Mouse (Mus musculus): ENCODE results near the gene Myf6. TPM values are rescaled to one million over a fixed set of nuclear protein-coding genes. Genes with fewer than 3 reads are reported as not detected.

The Myf6 gene
- polyA plus RNA-seq (2016; fragmentation: Nextera tagmentation; extraction: Ambion mirVana), result 0.19 TPM in 1 of 2 replicates, not detected in the other

- no peaks in the 10 kb centered on the region for H3K36me3 ChIP-seq
- no peak for DNase-seq (ENCODE audit: low spot score)
- H3K4me3 ChIP-seq, result peak within 1 kb of the TSS; percentile 30; the same call in 1 of the 2 replicates
- no peaks in the 10 kb centered on the region for H3K9me3 ChIP-seq (replicated peaks)
- peaks cover 18% of the 10 kb centered on the region for H3K4me1 ChIP-seq
- 87% methylated on average over 6 of the region's 6 CpGs for WGBS
- H3K27ac ChIP-seq, result 0 out of 2 replicates have a peak within 1 kb of the TSS, but pooled peaks have one; percentile 17
- peaks cover 10% of the 10 kb centered on the region for H3K27me3 ChIP-seq (ENCODE audit: low read depth, poor library complexity, severe bottlenecking)
These were observed at the start of gene Myf6 for GRCm38 (mm10) chr10:107494568-107494967. Gene Myf6 (minus strand): TSS chr10:107494737.

- DNase-seq (ENCODE audit: low spot score), result no peak
- 38% methylated on average over 1 of the region's 1 CpGs for WGBS
- H3K27ac ChIP-seq, result no peak overlapping the region
- H3K36me3 ChIP-seq, result no peaks in the 10 kb centered on the region
- no peaks in the 10 kb centered on the region for H3K9me3 ChIP-seq (replicated peaks)
- H3K4me3 ChIP-seq, result no peak overlapping the region
- H3K27me3 ChIP-seq (ENCODE audit: low read depth, poor library complexity, severe bottlenecking), result no peaks in the 10 kb centered on the region
- H3K4me1 ChIP-seq, result 0 out of 2 replicates have a peak, but pooled peaks cover 3% of the 10 kb centered on the region
These were observed 48.5 kb upstream of the Myf6 start for GRCm38 (mm10) chr10:107543026-107543425.

GRCm38 (mm10) chr10:107528758-107529157 is 34.2 kb upstream of the Myf6 start:
- no peaks in the 10 kb centered on the region for H3K36me3 ChIP-seq
- no peak for DNase-seq (ENCODE audit: low spot score)
- H3K9me3 ChIP-seq (replicated peaks), result no peaks in the 10 kb centered on the region
- WGBS, result 81% methylated on average over 1 of the region's 1 CpGs
- H3K4me3 ChIP-seq, result no peak overlapping the region
- H3K4me1 ChIP-seq, result no peaks in the 10 kb centered on the region
- H3K27me3 ChIP-seq (ENCODE audit: low read depth, poor library complexity, severe bottlenecking), result no peaks in the 10 kb centered on the region
- no peak overlapping the region for H3K27ac ChIP-seq

- no peaks in the 10 kb centered on the region for H3K27me3 ChIP-seq (ENCODE audit: low read depth, poor library complexity, severe bottlenecking)
- no peak overlapping the region for H3K27ac ChIP-seq
- no peak for DNase-seq (ENCODE audit: low spot score)
- peaks cover 3% of the 10 kb centered on the region; the same call in 1 of the 2 replicates for H3K4me1 ChIP-seq
- no peaks in the 10 kb centered on the region for H3K36me3 ChIP-seq
- no peaks in the 10 kb centered on the region for H3K9me3 ChIP-seq (replicated peaks)
- H3K4me3 ChIP-seq, result no peak overlapping the region
- 82% methylated on average over 5 of the region's 5 CpGs for WGBS
These were observed 24.7 kb upstream of the Myf6 start for GRCm38 (mm10) chr10:107519216-107519615.

- DNase-seq (ENCODE audit: low spot score), result no peak
- no peaks in the 10 kb centered on the region for H3K27me3 ChIP-seq (ENCODE audit: low read depth, poor library complexity, severe bottlenecking)
- H3K4me3 ChIP-seq, result no peak overlapping the region
- H3K36me3 ChIP-seq, result no peaks in the 10 kb centered on the region
- peaks cover 3% of the 10 kb centered on the region; the same call in 1 of the 2 replicates for H3K4me1 ChIP-seq
- 87% methylated on average over 7 of the region's 7 CpGs for WGBS
- no peak overlapping the region for H3K27ac ChIP-seq
- no peaks in the 10 kb centered on the region for H3K9me3 ChIP-seq (replicated peaks)
These were observed 22.1 kb upstream of the Myf6 start for GRCm38 (mm10) chr10:107516641-107517040.

GRCm38 (mm10) chr10:107514735-107515134 is 20.2 kb upstream of the Myf6 start:
- DNase-seq (ENCODE audit: low spot score), result no peak
- peaks cover 3% of the 10 kb centered on the region; the same call in 1 of the 2 replicates for H3K4me1 ChIP-seq
- H3K9me3 ChIP-seq (replicated peaks), result no peaks in the 10 kb centered on the region
- H3K4me3 ChIP-seq, result no peak overlapping the region
- no peaks in the 10 kb centered on the region for H3K27me3 ChIP-seq (ENCODE audit: low read depth, poor library complexity, severe bottlenecking)
- no peak overlapping the region for H3K27ac ChIP-seq
- no peaks in the 10 kb centered on the region for H3K36me3 ChIP-seq
- whole genome bisulfite sequencing, result 77% methylated on average over 7 of the region's 7 CpGs

GRCm38 (mm10) chr10:107506397-107506796 is 11.9 kb upstream of the Myf6 start:
- Histone ChIP-seq H3K9me3 (replicated peaks) (no peaks in the 10 kb centered on the region), H3K4me1 (no peaks in the 10 kb centered on the region), H3K27me3 (ENCODE audit: low read depth, poor library complexity, severe bottlenecking) (no peaks in the 10 kb centered on the region), H3K27ac (no peak overlapping the region), H3K36me3 (no peaks in the 10 kb centered on the region), H3K4me3 (no peak overlapping the region)
- WGBS, result 77% methylated on average over 2 of the region's 2 CpGs
- DNase-seq (ENCODE audit: low spot score), result no peak

GRCm38 (mm10) chr10:107503430-107503829 is 8.9 kb upstream of the Myf6 start:
- Histone ChIP-seq H3K27me3 (ENCODE audit: low read depth, poor library complexity, severe bottlenecking) (no peaks in the 10 kb centered on the region), H3K27ac (no peak overlapping the region), H3K4me3 (no peak overlapping the region), H3K9me3 (replicated peaks) (no peaks in the 10 kb centered on the region), H3K36me3 (no peaks in the 10 kb centered on the region), H3K4me1 (no peaks in the 10 kb centered on the region)
- WGBS, result 92% methylated on average over 4 of the region's 4 CpGs
- DNase-seq (ENCODE audit: low spot score), result no peak

GRCm38 (mm10) chr10:107502193-107502592 is 7.7 kb upstream of the Myf6 start:
- 94% methylated on average over 7 of the region's 7 CpGs for WGBS
- no peak for DNase-seq (ENCODE audit: low spot score)
- H3K36me3 ChIP-seq, result no peaks in the 10 kb centered on the region
- no peaks in the 10 kb centered on the region for H3K9me3 ChIP-seq (replicated peaks)
- H3K27me3 ChIP-seq (ENCODE audit: low read depth, poor library complexity, severe bottlenecking), result no peaks in the 10 kb centered on the region
- no peaks in the 10 kb centered on the region for H3K4me1 ChIP-seq
- H3K4me3 ChIP-seq, result no peak overlapping the region
- no peak overlapping the region for H3K27ac ChIP-seq

- H3K9me3 ChIP-seq (replicated peaks), result no peaks in the 10 kb centered on the region
- no peaks in the 10 kb centered on the region for H3K4me1 ChIP-seq
- 84% methylated on average over 7 of the region's 7 CpGs for WGBS
- H3K27me3 ChIP-seq (ENCODE audit: low read depth, poor library complexity, severe bottlenecking), result peaks cover under 1% of the 10 kb centered on the region; the same call in 1 of the 2 replicates
- no peak overlapping the region for H3K4me3 ChIP-seq
- no peak overlapping the region for H3K27ac ChIP-seq
- H3K36me3 ChIP-seq, result no peaks in the 10 kb centered on the region
- no peak for DNase-seq (ENCODE audit: low spot score)
These were observed 5.1 kb upstream of the Myf6 start for GRCm38 (mm10) chr10:107499656-107500055.

- 94% methylated on average over 1 of the region's 1 CpGs for WGBS
- Histone ChIP-seq H3K4me1 (peaks cover 18% of the 10 kb centered on the region), H3K4me3 (no peak overlapping the region), H3K36me3 (no peaks in the 10 kb centered on the region), H3K9me3 (replicated peaks) (no peaks in the 10 kb centered on the region), H3K27ac (no peak overlapping the region), H3K27me3 (ENCODE audit: low read depth, poor library complexity, severe bottlenecking) (peaks cover 10% of the 10 kb centered on the region)
- no peak for DNase-seq (ENCODE audit: low spot score)
These were observed 1.9 kb upstream of the Myf6 start for GRCm38 (mm10) chr10:107496402-107496801.

GRCm38 (mm10) chr10:107493580-107494474 is 710 bp downstream of the Myf6 start:
- Histone ChIP-seq H3K27ac (0 out of 2 replicates have a peak overlapping the region, but pooled peaks have one; percentile 17), H3K36me3 (no peaks in the 10 kb centered on the region), H3K4me3 (peak overlapping the region; percentile 30), H3K9me3 (replicated peaks) (no peaks in the 10 kb centered on the region), H3K27me3 (ENCODE audit: low read depth, poor library complexity, severe bottlenecking) (peaks cover 10% of the 10 kb centered on the region), H3K4me1 (peaks cover 21% of the 10 kb centered on the region)
- WGBS, result 36% methylated on average over 20 of the region's 20 CpGs
- DNase-seq (ENCODE audit: low spot score), result no peak

GRCm38 (mm10) chr10:107492867-107493579 is 1.5 kb downstream of the Myf6 start:
- Histone ChIP-seq H3K27me3 (ENCODE audit: low read depth, poor library complexity, severe bottlenecking) (peaks cover 10% of the 10 kb centered on the region), H3K9me3 (replicated peaks) (no peaks in the 10 kb centered on the region), H3K4me3 (peak overlapping the region; percentile 30), H3K4me1 (peaks cover 29% of the 10 kb centered on the region), H3K27ac (0 out of 2 replicates have a peak overlapping the region, but pooled peaks have one; percentile 17), H3K36me3 (no peaks in the 10 kb centered on the region)
- no peak for DNase-seq (ENCODE audit: low spot score)
- 53% methylated on average over 18 of the region's 18 CpGs for WGBS
